Mouse (Mus musculus): ENCODE results near the gene Cst9.

- TF ChIP-seq CTCF (IDR thresholded peaks at IDR 0.05; ENCODE audit: control insufficient read depth, insufficient read depth, insufficient replicate concordance, low read depth, low read length) (no peak), POLR2A (IDR thresholded peaks at IDR 0.05; ENCODE audit: control insufficient read depth, low read depth, low read length) (no peak)
Observed at GRCm38 (mm10) chr2:148868959-148869358, 34.0 kb downstream of the Cst9 start.

Data from testis, adult 2 months (tissue).